22 mouse cellular contexts compared by ENCODE assay signal in genomic region chr17:28310831-28311230, GRCm38 (mm10). TPM values are rescaled to one million over a fixed set of nuclear protein-coding genes. Genes with fewer than 3 reads are reported as not detected.
DNase-seq lines count a peak whose midpoint lies in the region; ATAC-seq and TF ChIP-seq lines count a peak whose summit lies in the region.
"Had no signal": no experiment of that assay in that cellular context is flagged by ENCODE, and none has a peak within 500 bp of the region (broad histone marks: within the 10 kb centered on the region; RNA-seq: fewer than 3 reads in every experiment).

No protein-coding gene starts in this region.

- no peak; the same call in none of the 2 replicates for TF ChIP-seq RAD21 in CH12.LX (IDR thresholded peaks at IDR 0.05; ENCODE audit: low read depth, low read length)

- H3K79me2 ChIP-seq in CH12.LX (replicated peaks; ENCODE audit: control insufficient read depth, extremely low read depth, insufficient read depth, poor library complexity, severe bottlenecking): 0 out of 2 replicates have a peak, but pooled peaks cover 2% of the 10 kb centered on the region

- CTCF ChIA-PET in Patski (lab: Charles Lee): interaction anchor here (4.7 to 6.6 kb wide), 2 partner anchors 78 to 85 kb away, joined by 22 to 64 read pairs; partner anchors contain the start of gene Ppard

- 0 out of 2 replicates have a peak, but pooled peaks cover 2% of the 10 kb centered on the region for H3K36me3 ChIP-seq in kidney, postnatal 0 days (ENCODE audit: insufficient read depth, low read length)
- H3K36me3 ChIP-seq in CH12.LX (replicated peaks in 1 of 2; ENCODE audit: control insufficient read depth in 1 of 2, insufficient read depth in 1 of 2, low read length in 1 of 2): peaks cover 8% of the 10 kb centered on the region in 2 experiments
- H3K36me3 ChIP-seq: forebrain, embryonic 12.5 days had no signal

- no peak overlapping the region for H3K4me2 ChIP-seq in kidney, postnatal 0 days (ENCODE audit: low read length)
- H3K4me2 ChIP-seq in CH12.LX (ENCODE audit: insufficient read depth, low read depth, poor library complexity, severe bottlenecking): no peak overlapping the region
- H3K4me2 ChIP-seq: forebrain, embryonic 12.5 days; limb, embryonic 12.5 days; liver, embryonic 15.5 days had no signal

- in situ Hi-C loops in CH12.LX (cut with MboI; ENCODE audit: low pct_ligation_motif_present, low pct_unique_long_range_greater_than_20kb, low sequenced_read_pairs) (loop anchor here (25.0 kb wide), 1 partner anchor 224 kb away; the partner anchor contains the start of gene Tcp11), Patski (cut with MboI; ENCODE audit: low pct_unique_long_range_greater_than_20kb) (no loop called here)

- peak; percentile 31; the same call in 1 of the 2 replicates for TF ChIP-seq CTCF in kidney, postnatal 0 days (IDR thresholded peaks at IDR 0.05; ENCODE audit: low read depth)
- TF ChIP-seq CTCF in CH12.LX (conservative IDR thresholded peaks at IDR 0.05 in 1 of 2, IDR thresholded peaks at IDR 0.05 in 1 of 2; ENCODE audit: low read depth in 2 of 2, low read length in 2 of 2): peak in 1 of 2 experiments; percentile 23; a peak in 1 of 4 replicates
- TF ChIP-seq CTCF in Patski (IDR thresholded peaks at IDR 0.05): peak; percentile 49

- 79% methylated on average over 3 of the region's 3 CpGs for WGBS in kidney, postnatal 0 days

- H3K9ac ChIP-seq in kidney, postnatal 0 days (ENCODE audit: low read depth, low read length): no peak overlapping the region
- no peak overlapping the region for H3K9ac ChIP-seq in CH12.LX (ENCODE audit: insufficient read depth, low read depth)
- H3K9ac ChIP-seq: forebrain, embryonic 12.5 days; limb, embryonic 12.5 days; liver, embryonic 15.5 days had no signal

- ATAC-seq in kidney, postnatal 0 days (replicated peaks; ENCODE audit: low FRiP score, low read depth): no peak
- no peak for ATAC-seq in Patski
- ATAC-seq in cerebellum, adult (ENCODE audit: insufficient number of reproducible peaks, low FRiP score, low TSS enrichment): no peak
- ATAC-seq: midbrain, embryonic 16.5 days had no signal

- TF ChIP-seq POLR2A in CH12.LX (IDR thresholded peaks at IDR 0.05; ENCODE audit: low read depth, low read length): no peak

- no peaks in the 10 kb centered on the region for H3K27me3 ChIP-seq in kidney, postnatal 0 days (ENCODE audit: insufficient read depth, low read length)
- H3K27me3 ChIP-seq in CH12.LX (replicated peaks) (no peaks in the 10 kb centered on the region), Patski (no peaks in the 10 kb centered on the region)
- H3K27me3 ChIP-seq: limb, embryonic 12.5 days; liver, embryonic 15.5 days had no signal

- POLR2A ChIA-PET in Patski (lab: Charles Lee): interaction anchor here (0.6 to 1.6 kb wide), 3 partner anchors 21 to 85 kb away, joined by 3 read pairs; no protein-coding TSS in a partner anchor

- peaks cover 7% of the 10 kb centered on the region for H3K4me1 ChIP-seq in kidney, postnatal 0 days (replicated peaks; ENCODE audit: insufficient read depth, low read length)
- H3K4me1 ChIP-seq in CH12.LX (ENCODE audit: control insufficient read depth in 1 of 2, insufficient read depth in 2 of 2): peaks cover 4 to 49% of the 10 kb centered on the region in 2 experiments; a peak in 3 of 4 replicates

- no peak overlapping the region for H3K4me3 ChIP-seq in kidney, postnatal 0 days (replicated peaks; ENCODE audit: low read depth, low read length)
- H3K4me3 ChIP-seq in CH12.LX (replicated peaks in 1 of 3; ENCODE audit: low read depth in 2 of 3, low read length in 2 of 3, poor library complexity in 1 of 3): no peak overlapping the region
- H3K4me3 ChIP-seq: forebrain, embryonic 12.5 days; limb, embryonic 12.5 days; liver, embryonic 15.5 days had no signal

- no peak overlapping the region for H3K27ac ChIP-seq in kidney, postnatal 0 days
- no peak overlapping the region for H3K27ac ChIP-seq in CH12.LX (ENCODE audit: insufficient read depth, low read depth)
- H3K27ac ChIP-seq: forebrain, embryonic 12.5 days; limb, embryonic 12.5 days; liver, embryonic 15.5 days had no signal

- dilution Hi-C loops in CH12.LX (cut with MboI; ENCODE audit: extremely low pct_ligation_motif_present, extremely low pct_unique_long_range_greater_than_20kb, low sequenced_read_pairs): no loop called here

- TF ChIP-seq EP300 in CH12.LX (IDR thresholded peaks at IDR 0.05; ENCODE audit: low read length): no peak

- DNase-seq in kidney, postnatal 0 days (ENCODE audit: low spot score): no peak
- DNase-seq in kidney, adult 18-20 months: no peak
- DNase-seq in 3134 (ENCODE audit: extremely low read depth, insufficient read length, low spot score) (peak; percentile 58), CH12.LX (ENCODE audit: extremely low read depth) (no peak), Patski (ENCODE audit: low read depth, low spot score) (no peak)
- no peak for DNase-seq in frontal cortex, postnatal 25 days (ENCODE audit: low spot score in 2 of 2)
- no peak for DNase-seq in neural tube, embryonic 10.5 days (ENCODE audit: extremely low spot score, low spot score)
- DNase-seq: cerebellum, adult 9-10 months; gastrocnemius, postnatal 25 days; kidney, adult 9 months; kidney, postnatal 36 days; lung, postnatal 14 days; right cerebral cortex, postnatal 4 days; thymus, postnatal 14 days had no signal

- H3K9me3 ChIP-seq in kidney, postnatal 0 days (replicated peaks; ENCODE audit: low read length): no peaks in the 10 kb centered on the region
- H3K9me3 ChIP-seq in CH12.LX (replicated peaks; ENCODE audit: low read length): no peaks in the 10 kb centered on the region
- H3K9me3 ChIP-seq: forebrain, embryonic 12.5 days; limb, embryonic 12.5 days; liver, embryonic 15.5 days had no signal

TF ChIP-seq in CH12.LX, 34 proteins besides CTCF, POLR2A, EP300 and RAD21:
- TF ChIP-seq MAX (IDR thresholded peaks at IDR 0.05; ENCODE audit: low read length): no peak
- TF ChIP-seq SMC3 (IDR thresholded peaks at IDR 0.05; ENCODE audit: low read depth, low read length): no peak
- TF ChIP-seq ZNF384 (IDR thresholded peaks at IDR 0.05; ENCODE audit: low read depth, low read length): peak; percentile 79
- TF ChIP-seq MYC (IDR thresholded peaks at IDR 0.05; ENCODE audit: low read depth, low read length): peak; percentile 18; the same call in 1 of the 2 replicates
- TF ChIP-seq SIN3A (IDR thresholded peaks at IDR 0.05; ENCODE audit: low read length): no peak

RNA-seq across cellular contexts. Expression of gene Fance, which starts 2.5 kb away (rescaled TPM):
- polyA plus RNA-seq in kidney, postnatal 0 days (2015; fragmentation: Nextera tagmentation; extraction: Ambion mirVana): 24.9 and 29.5 TPM in 2 replicates
- 26.9 and 29.6 TPM in 2 replicates for total RNA-seq in CH12.LX (2012; rRNA removed)
- total RNA-seq in CH12.LX (2014; rRNA removed): 11.4 and 17.4 TPM in 2 replicates
- 35.8 and 37.9 TPM in 2 replicates for polyA plus RNA-seq in CH12.LX (2012; ENCODE audit: insufficient read length, low read depth)
- polyA plus RNA-seq in Patski (2021): 44.9 TPM

RNA-seq across cellular contexts. Expression of gene Rpl10a, which starts 17.4 kb away (rescaled TPM):
- 645 and 750 TPM in 2 replicates for polyA plus RNA-seq in kidney, postnatal 0 days (2015; fragmentation: Nextera tagmentation; extraction: Ambion mirVana)
- total RNA-seq in CH12.LX (2012; rRNA removed) (3,510 and 4,144 TPM in 2 replicates), CH12.LX (2014; rRNA removed) (2,222 and 3,467 TPM in 2 replicates)
- polyA plus RNA-seq in CH12.LX (2012; ENCODE audit: insufficient read length, low read depth) (1,605 and 1,846 TPM in 2 replicates), Patski (2021) (554 TPM)

RNA-seq across cellular contexts. Expression of gene Tead3, which starts 39.8 kb away (rescaled TPM):
- polyA plus RNA-seq in kidney, postnatal 0 days (2015; fragmentation: Nextera tagmentation; extraction: Ambion mirVana): 7.7 and 8.5 TPM in 2 replicates
- total RNA-seq in CH12.LX (2012; rRNA removed) (0.17 and 0.42 TPM in 2 replicates), CH12.LX (2014; rRNA removed) (not detected in 2 replicates)
- polyA plus RNA-seq in CH12.LX (2012; ENCODE audit: insufficient read length, low read depth) (0.08 TPM in 1 of 2 replicates, not detected in the other), Patski (2021) (45.2 TPM)
- total RNA-seq: common myeloid progenitor, adult 5-6 weeks; megakaryocyte, adult 5-6 weeks had no signal

RNA-seq across cellular contexts. Expression of gene Tulp1, which starts 54.2 kb away (rescaled TPM):
- polyA plus RNA-seq in kidney, postnatal 0 days (2015; fragmentation: Nextera tagmentation; extraction: Ambion mirVana): 3.6 and 3.9 TPM in 2 replicates
- total RNA-seq in CH12.LX (2012; rRNA removed) (0.17 TPM in 1 of 2 replicates, not detected in the other), CH12.LX (2014; rRNA removed) (not detected in 2 replicates)
- polyA plus RNA-seq in CH12.LX (2012; ENCODE audit: insufficient read length, low read depth) (not detected in 2 replicates), Patski (2021) (not detected)
- total RNA-seq: adrenal gland, adult 18-20 months; common myeloid progenitor, adult 5-6 weeks; gastrocnemius, postnatal 25 days; megakaryocyte, adult 5-6 weeks had no signal
